ENCODE assay signal across 8 mouse cellular contexts in the genomic region with DNA sequence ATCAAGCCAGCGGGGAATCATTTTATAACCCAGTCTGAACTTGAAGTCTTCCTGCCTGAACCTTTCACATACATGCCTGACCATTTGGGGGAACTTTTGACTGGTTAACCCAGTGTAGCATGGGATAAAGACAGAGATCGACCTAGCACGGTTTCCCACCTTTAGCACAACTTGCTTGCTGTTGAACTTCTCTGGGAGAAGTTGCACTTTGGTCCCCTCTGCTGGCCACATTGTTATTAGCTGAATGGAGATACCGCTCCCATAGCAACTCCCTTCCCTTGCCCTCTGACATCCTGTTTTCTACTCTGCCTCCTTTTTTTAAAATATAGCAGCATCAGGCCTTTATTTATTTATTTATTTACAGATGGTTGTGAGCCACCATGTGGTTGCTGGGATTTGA. TPM values are rescaled to one million over a fixed set of nuclear protein-coding genes. Genes with fewer than 3 reads are reported as not detected.
DNase-seq lines count a peak whose midpoint lies in the region; ATAC-seq lines count a peak whose summit lies in the region.

No protein-coding gene starts in this region.

- H3K4me2 ChIP-seq in midbrain, embryonic 13.5 days (replicated peaks), result no peak overlapping the region
- H3K4me2 ChIP-seq in embryonic facial prominence, embryonic 14.5 days (ENCODE audit: low read depth, low read length), result no peak overlapping the region; the same call in 1 of the 2 replicates
- peak overlapping the region; percentile 37 for H3K4me2 ChIP-seq in liver, embryonic 12.5 days

- no peaks in the 10 kb centered on the region for H3K36me3 ChIP-seq in midbrain, embryonic 10.5 days
- H3K36me3 ChIP-seq in midbrain, embryonic 13.5 days, result no peaks in the 10 kb centered on the region
- no peaks in the 10 kb centered on the region for H3K36me3 ChIP-seq in embryonic facial prominence, embryonic 14.5 days (ENCODE audit: control insufficient read depth, insufficient read depth, low read length)
- no peaks in the 10 kb centered on the region for H3K36me3 ChIP-seq in liver, embryonic 12.5 days

- H3K9me3 ChIP-seq in midbrain, embryonic 10.5 days (replicated peaks), result no peaks in the 10 kb centered on the region
- no peaks in the 10 kb centered on the region for H3K9me3 ChIP-seq in midbrain, embryonic 13.5 days
- H3K9me3 ChIP-seq in embryonic facial prominence, embryonic 14.5 days (ENCODE audit: control insufficient read depth, low read length), result no peaks in the 10 kb centered on the region
- no peaks in the 10 kb centered on the region for H3K9me3 ChIP-seq in liver, embryonic 12.5 days (replicated peaks)

- H3K4me1 ChIP-seq in midbrain, embryonic 10.5 days, result peaks cover 9% of the 10 kb centered on the region
- peaks cover 4% of the 10 kb centered on the region for H3K4me1 ChIP-seq in midbrain, embryonic 13.5 days (replicated peaks)
- H3K4me1 ChIP-seq in embryonic facial prominence, embryonic 14.5 days (ENCODE audit: control insufficient read depth, insufficient read depth, low read length), result no peaks in the 10 kb centered on the region
- peaks cover 25% of the 10 kb centered on the region for H3K4me1 ChIP-seq in liver, embryonic 12.5 days

- 37% methylated on average over 4 of the region's 4 CpGs for WGBS in midbrain, embryonic 10.5 days
- 38% methylated on average over 4 of the region's 4 CpGs for WGBS in midbrain, embryonic 13.5 days
- WGBS in embryonic facial prominence, embryonic 14.5 days, result 29% methylated on average over 4 of the region's 4 CpGs
- 18% methylated on average over 4 of the region's 4 CpGs for WGBS in liver, embryonic 12.5 days (ENCODE audit: insufficient replicate concordance)

- no peak overlapping the region for H3K4me3 ChIP-seq in midbrain, embryonic 10.5 days
- no peak overlapping the region for H3K4me3 ChIP-seq in midbrain, embryonic 13.5 days (replicated peaks)
- H3K4me3 ChIP-seq in embryonic facial prominence, embryonic 14.5 days (ENCODE audit: low read depth, low read length), result no peak overlapping the region
- H3K4me3 ChIP-seq in liver, embryonic 12.5 days, result no peak overlapping the region

- no peak overlapping the region for H3K27ac ChIP-seq in midbrain, embryonic 10.5 days (replicated peaks)
- no peak overlapping the region for H3K27ac ChIP-seq in midbrain, embryonic 13.5 days
- no peak overlapping the region for H3K27ac ChIP-seq in embryonic facial prominence, embryonic 14.5 days (replicated peaks; ENCODE audit: low read depth, low read length)
- no peak overlapping the region for H3K27ac ChIP-seq in liver, embryonic 12.5 days

- no peak overlapping the region for H3K9ac ChIP-seq in midbrain, embryonic 13.5 days (replicated peaks)
- no peak overlapping the region for H3K9ac ChIP-seq in embryonic facial prominence, embryonic 14.5 days (ENCODE audit: low read depth, low read length)
- no peak overlapping the region for H3K9ac ChIP-seq in liver, embryonic 12.5 days

- peaks cover 26% of the 10 kb centered on the region; the same call in 1 of the 2 replicates for H3K27me3 ChIP-seq in midbrain, embryonic 10.5 days (ENCODE audit: low read depth, poor library complexity, severe bottlenecking)
- no peaks in the 10 kb centered on the region; the same call in 1 of the 2 replicates for H3K27me3 ChIP-seq in midbrain, embryonic 13.5 days
- no peaks in the 10 kb centered on the region for H3K27me3 ChIP-seq in embryonic facial prominence, embryonic 14.5 days (replicated peaks; ENCODE audit: control insufficient read depth, insufficient read depth, low read length)
- peaks cover 54% of the 10 kb centered on the region for H3K27me3 ChIP-seq in liver, embryonic 12.5 days (replicated peaks)

- peak; percentile 45 for DNase-seq in midbrain, embryonic 10.5 days (ENCODE audit: low spot score)
- DNase-seq in ZHBTc4 (ENCODE audit: low read depth, low spot score), result peak; percentile 74
- DNase-seq in embryonic facial prominence, embryonic 14.5 days (ENCODE audit: low spot score), result peak; percentile 62
- peak; percentile 74 for DNase-seq in retina, postnatal 1 day
- DNase-seq in urinary bladder, postnatal 10 days (ENCODE audit: low spot score), result peak; percentile 42

- no peak for ATAC-seq in midbrain, embryonic 13.5 days
- peak; percentile 63; the same call in 1 of the 2 replicates for ATAC-seq in embryonic facial prominence, embryonic 14.5 days (ENCODE audit: low read depth)
- peak; percentile 56 for ATAC-seq in inflammation-experienced regulatory T-cells, adult 6 months
- no peak for ATAC-seq in liver, embryonic 12.5 days

RNA-seq across cellular contexts. Expression of a gene that starts 1.3 kb away (rescaled TPM):
- 0.22 TPM in 1 of 2 replicates, not detected in the other for polyA plus RNA-seq in midbrain, embryonic 10.5 days (2016; fragmentation: Nextera tagmentation; extraction: Ambion mirVana)
- 0.54 and 1.2 TPM in 2 replicates for polyA plus RNA-seq in midbrain, embryonic 13.5 days (2015; fragmentation: Nextera tagmentation; extraction: Ambion mirVana)
- polyA plus RNA-seq in embryonic facial prominence, embryonic 14.5 days (2014; fragmentation: Nextera tagmentation; extraction: Ambion mirVana), result 0.52 TPM in 1 of 2 replicates, not detected in the other
- polyA plus RNA-seq in inflammation-experienced regulatory T-cells, adult 6 months (2017; shearing (Covaris generic)), result 1 to 10 TPM; 1.6 to 3.2 (median 2.3) TPM
- 2.8 and 2.9 TPM in 2 replicates for polyA plus RNA-seq in liver, embryonic 12.5 days (2016; fragmentation: Nextera tagmentation; extraction: Ambion mirVana)

RNA-seq across cellular contexts. Expression of a gene that starts 8.0 kb away (rescaled TPM):
- polyA plus RNA-seq in midbrain, embryonic 10.5 days (2016; fragmentation: Nextera tagmentation; extraction: Ambion mirVana), result not detected in 2 replicates
- not detected in 2 replicates for polyA plus RNA-seq in midbrain, embryonic 13.5 days (2015; fragmentation: Nextera tagmentation; extraction: Ambion mirVana)
- polyA plus RNA-seq in embryonic facial prominence, embryonic 14.5 days (2014; fragmentation: Nextera tagmentation; extraction: Ambion mirVana), result 0.54 and 0.98 TPM in 2 replicates
- polyA plus RNA-seq in inflammation-experienced regulatory T-cells, adult 6 months (2017; shearing (Covaris generic)), result not detected
- polyA plus RNA-seq in liver, embryonic 12.5 days (2016; fragmentation: Nextera tagmentation; extraction: Ambion mirVana), result 0.42 and 0.44 TPM in 2 replicates

RNA-seq across cellular contexts. Expression of a gene that starts 12.6 kb away (rescaled TPM):
- polyA plus RNA-seq in midbrain, embryonic 10.5 days (2016; fragmentation: Nextera tagmentation; extraction: Ambion mirVana), result 0.15 and 0.25 TPM in 2 replicates
- polyA plus RNA-seq in midbrain, embryonic 13.5 days (2015; fragmentation: Nextera tagmentation; extraction: Ambion mirVana), result 0.35 and 0.42 TPM in 2 replicates
- polyA plus RNA-seq in embryonic facial prominence, embryonic 14.5 days (2014; fragmentation: Nextera tagmentation; extraction: Ambion mirVana), result 0.53 and 0.84 TPM in 2 replicates
- not detected for polyA plus RNA-seq in inflammation-experienced regulatory T-cells, adult 6 months (2017; shearing (Covaris generic))
- polyA plus RNA-seq in liver, embryonic 12.5 days (2016; fragmentation: Nextera tagmentation; extraction: Ambion mirVana), result 15.3 and 17.5 TPM in 2 replicates

RNA-seq across cellular contexts. Expression of a gene that starts 18.8 kb away (rescaled TPM):
- polyA plus RNA-seq in midbrain, embryonic 10.5 days (2016; fragmentation: Nextera tagmentation; extraction: Ambion mirVana), result 1,085 and 1,129 TPM in 2 replicates
- 827 and 844 TPM in 2 replicates for polyA plus RNA-seq in midbrain, embryonic 13.5 days (2015; fragmentation: Nextera tagmentation; extraction: Ambion mirVana)
- 706 and 727 TPM in 2 replicates for polyA plus RNA-seq in embryonic facial prominence, embryonic 14.5 days (2014; fragmentation: Nextera tagmentation; extraction: Ambion mirVana)
- 100 to 1,000 TPM; 376 to 387 (median 385) TPM for polyA plus RNA-seq in inflammation-experienced regulatory T-cells, adult 6 months (2017; shearing (Covaris generic))
- 415 and 437 TPM in 2 replicates for polyA plus RNA-seq in liver, embryonic 12.5 days (2016; fragmentation: Nextera tagmentation; extraction: Ambion mirVana)

RNA-seq across cellular contexts. Expression of a gene that starts 26.4 kb away (rescaled TPM):
- polyA plus RNA-seq in midbrain, embryonic 10.5 days (2016; fragmentation: Nextera tagmentation; extraction: Ambion mirVana), result not detected in 2 replicates
- polyA plus RNA-seq in midbrain, embryonic 13.5 days (2015; fragmentation: Nextera tagmentation; extraction: Ambion mirVana), result not detected in 2 replicates
- 1.1 and 2.7 TPM in 2 replicates for polyA plus RNA-seq in embryonic facial prominence, embryonic 14.5 days (2014; fragmentation: Nextera tagmentation; extraction: Ambion mirVana)
- not detected for polyA plus RNA-seq in inflammation-experienced regulatory T-cells, adult 6 months (2017; shearing (Covaris generic))
- not detected in 2 replicates for polyA plus RNA-seq in liver, embryonic 12.5 days (2016; fragmentation: Nextera tagmentation; extraction: Ambion mirVana)

Comparison
In these comparisons a context has a peak if more than half of its experiments do, and no peak if none do; other contexts are left out.
1. ATAC-seq: peak in embryonic facial prominence, embryonic 14.5 days (single experiment) and inflammation-experienced regulatory T-cells, adult 6 months (single experiment); none in midbrain, embryonic 13.5 days (single experiment) and liver, embryonic 12.5 days (single experiment).
2. Peak in every context shown above with its lines, with median percentiles within 50 percentile points of each other: DNase-seq.